Mouse (Mus musculus) gastrocnemius, postnatal 10 days (tissue): ENCODE measurements around the gene Mamdc2. TPM values are rescaled to one million over a fixed set of nuclear protein-coding genes. Genes with fewer than 3 reads are reported as not detected.

ENCODE experiments used
- DNase-seq: peaks from one replicate; pipeline ENCODE4 v3.0.0; 2021; ENCODE audit warnings: mixed read lengths
- total RNA-seq, 2 experiments: library from RNA; stranded (reverse); gene quantifications; 2 replicates each; pipeline ENCODE4 v1.2.3; 2021

The Mamdc2 gene
- total RNA-seq, 2 experiments from 2014 or later, result 2.3 to 5.3 TPM

- peak; percentile 97 for DNase-seq
Observed at GRCm38 (mm10) chr19:23273355-23274053, 174.7 kb downstream of the Mamdc2 start, which contains the start of gene Smc5. Smc5 (minus strand) TSS chr19:23273897.

DNA sequence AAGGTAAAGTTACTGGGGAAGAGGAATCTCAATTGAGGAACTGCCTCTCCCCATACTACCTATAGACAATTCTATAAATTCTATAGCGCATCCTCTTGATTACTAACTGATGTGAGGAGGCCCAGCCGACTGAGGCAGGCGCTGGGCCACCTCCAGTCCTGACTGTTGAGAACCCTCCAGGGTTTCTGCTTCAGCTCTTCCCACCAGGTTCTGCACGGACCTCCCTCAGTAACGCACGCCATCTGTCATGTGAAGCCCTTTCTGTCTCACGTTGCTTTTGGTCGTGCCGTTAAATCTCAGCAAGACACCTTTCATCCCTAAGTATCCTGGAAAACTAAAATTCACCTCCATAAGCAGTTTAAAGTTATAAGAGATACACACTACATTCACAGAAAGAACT lies 191.5 kb downstream of the Mamdc2 start:
- DNase-seq, result no peak

Other genes starting within 250 kb of the Mamdc2 start
- 10 to 100 TPM; 19.1 to 25.8 TPM for gene Smc5, start 174.5 kb downstream of the Mamdc2 start, total RNA-seq
- not detected for gene 1700028P14Rik, start 204.4 kb upstream of the Mamdc2 start, total RNA-seq
- gene Ptar1, start 239.0 kb upstream of the Mamdc2 start, total RNA-seq, result 10 to 100 TPM; 19.6 to 28.5 TPM